Mouse (Mus musculus) lung, adult 2 months (tissue): Measurements from ENCODE around the gene Mtx2. TPM values are rescaled to one million over a fixed set of nuclear protein-coding genes. Genes with fewer than 3 reads are reported as not detected.

Experiments
- DNase-seq: peaks from one replicate; pipeline ENCODE4 v3.0.0; 2022
- H3K4me1 ChIP-seq: fragments of 200-500 bp; 2 replicates; pipeline ENCODE4 v1.6.1; 2011; ENCODE audit warnings: low read length; ENCODE audit not compliant: control insufficient read depth, insufficient read depth
- H3K4me3 ChIP-seq: fragments of 200-500 bp; replicated peaks from 2 replicates; pipeline ENCODE3; 2011; ENCODE audit warnings: low read depth, mild to moderate bottlenecking, control low read depth, low read length; ENCODE audit errors: extremely low read depth
- CTCF ChIP-seq: fragments of 200-500 bp; IDR thresholded peaks from 2 replicates; pipeline ENCODE4 v1.5.1; 2011; ENCODE audit warnings: mild to moderate bottlenecking, low read length, control low read depth; ENCODE audit not compliant: insufficient read depth
- POLR2A ChIP-seq: fragments of 200-500 bp; IDR thresholded peaks from 2 replicates; pipeline ENCODE4 v1.6.1; 2011; ENCODE audit warnings: low read depth, mild to moderate bottlenecking, control low read depth, low read length, borderline replicate concordance; ENCODE audit errors: extremely low read depth
- WGBS: fragments of 180-500 bp; shearing (Covaris S2); methylation state at CpG from one replicate; pipeline ENCODE4 v1.1.7; 2018; 5-methylcytosine and 5-hydroxymethylcytosine counted together
- polyA plus RNA-seq: library from polyadenylated mRNA; depleted of rRNA; stranded (reverse); fragments of >200 nt; gene quantifications from 2 replicates; pipeline ENCODE4 v1.2.3, GENCODE M21; 2012; rRNA removed

Gene Mtx2
- polyA plus RNA-seq: 31.3 and 37.6 TPM in 2 replicates

DNA sequence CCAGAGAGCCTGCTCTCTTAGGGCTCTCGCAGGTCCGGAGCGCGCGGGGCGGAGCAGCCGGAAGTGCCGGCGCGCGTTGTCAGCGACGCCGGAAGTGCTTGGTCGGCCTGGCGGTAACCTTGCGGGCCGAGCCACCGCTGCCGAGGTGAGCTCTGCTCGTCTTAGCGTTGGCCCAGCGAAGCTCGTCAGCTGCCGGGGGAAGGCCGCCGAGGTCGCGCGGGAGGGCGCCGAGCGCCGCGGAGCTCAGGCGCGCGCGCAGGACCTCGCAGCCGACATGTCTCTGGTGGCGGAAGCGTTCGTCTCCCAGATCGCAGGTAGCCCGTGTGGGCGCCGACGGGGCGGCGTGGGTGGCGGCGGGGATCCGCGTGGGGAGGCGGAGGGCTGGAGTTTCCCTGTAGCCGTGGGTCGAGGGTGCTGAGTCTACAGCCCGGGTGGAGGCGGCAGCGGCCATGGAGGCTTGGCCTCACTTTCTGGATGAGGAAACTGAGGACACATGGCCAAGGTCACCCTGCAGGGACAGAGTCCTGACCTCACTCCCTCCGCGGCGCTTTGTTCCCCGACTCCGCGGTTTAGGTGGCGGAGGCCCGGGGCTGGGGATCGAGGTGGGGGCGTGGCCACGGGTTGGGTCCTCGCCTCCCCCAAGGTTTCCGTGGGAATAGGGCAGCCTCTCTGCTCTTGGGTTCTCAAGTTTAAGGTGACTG is at the start of gene Mtx2:
Mtx2 (plus strand) TSS at position 74 of the 701 bp plus-strand sequence.
- H3K4me1 ChIP-seq: no peaks in the 10 kb centered on the region; the same call in 1 of the 2 replicates
- H3K4me3 ChIP-seq: peak within 1 kb of the TSS; percentile 75
- TF ChIP-seq POLR2A (peak; percentile 52; the same call in 1 of the 2 replicates), CTCF (no peak)
- peak; percentile 75 for DNase-seq
- WGBS: under 1% methylated on average over 74 of the region's 74 CpGs

DNA sequence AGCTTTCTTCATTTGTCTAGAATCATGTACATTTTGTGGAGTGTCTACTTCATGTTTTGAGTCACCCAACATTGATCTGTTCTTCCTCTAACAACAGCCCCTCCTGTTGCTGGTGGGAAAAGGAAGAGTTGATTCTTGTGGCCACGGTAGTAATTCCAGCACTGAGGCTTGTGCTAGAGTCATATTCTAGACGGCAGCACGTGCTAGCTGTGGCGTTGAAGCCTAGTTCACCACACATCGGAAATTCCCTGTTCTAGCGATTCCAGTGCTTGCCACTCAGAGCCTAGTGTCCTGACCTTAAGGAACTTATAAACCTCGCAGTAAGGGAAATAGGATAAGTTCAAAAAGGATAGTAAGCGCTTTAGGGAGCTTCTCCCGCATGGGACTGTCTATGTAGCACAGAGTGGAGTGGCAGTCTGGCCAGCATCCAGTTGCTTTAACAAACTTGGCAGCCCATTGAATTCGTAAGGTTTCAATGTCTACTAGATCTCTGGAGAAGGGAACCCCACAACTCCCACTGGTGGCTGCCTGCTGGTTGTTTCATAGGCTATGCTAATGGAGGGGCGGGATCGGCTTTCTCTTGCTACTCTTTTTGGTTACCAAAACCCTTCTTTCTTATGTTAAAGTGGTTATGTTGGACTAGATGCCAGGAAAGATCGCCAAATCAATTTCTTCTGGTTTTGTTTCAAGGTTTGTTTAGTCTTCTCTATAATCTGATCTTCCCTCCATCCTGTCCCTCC is 47.9 kb upstream of the Mtx2 start:
- TF ChIP-seq POLR2A: no peak
- 68% methylated on average over 13 of the region's 13 CpGs for WGBS
- no peaks in the 10 kb centered on the region for H3K4me1 ChIP-seq
- no peak for DNase-seq
- no peak overlapping the region for H3K4me3 ChIP-seq

- TF ChIP-seq CTCF (no peak), POLR2A (no peak)
- 82% methylated on average over 5 of the region's 5 CpGs for WGBS
- DNase-seq: no peak
- Histone ChIP-seq H3K4me3 (no peak overlapping the region), H3K4me1 (no peaks in the 10 kb centered on the region)
Observed at GRCm38 (mm10) chr2:74781386-74781785, 44.2 kb upstream of the Mtx2 start.

DNA sequence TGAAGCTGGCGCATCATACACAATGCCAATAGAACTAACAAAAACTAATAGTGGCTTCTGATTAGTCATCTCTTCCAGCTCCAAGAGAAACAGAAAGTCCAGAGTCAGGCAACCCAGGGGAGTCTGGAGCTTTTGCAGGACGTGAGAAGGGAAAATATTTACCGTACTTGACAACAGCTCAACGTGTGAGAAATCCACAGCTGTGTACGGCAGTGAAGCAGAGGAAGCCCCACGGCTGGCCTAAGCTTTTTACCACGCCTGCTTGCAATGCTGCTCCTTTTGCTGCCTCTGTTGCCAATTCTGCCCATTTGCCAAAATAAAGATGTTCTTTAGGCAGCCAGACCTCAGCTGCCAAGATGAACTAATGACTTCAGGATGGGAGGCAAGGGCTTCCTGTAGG is 30.1 kb upstream of the Mtx2 start:
- WGBS: 32% methylated on average over 7 of the region's 7 CpGs
- Histone ChIP-seq H3K4me3 (no peak overlapping the region), H3K4me1 (no peaks in the 10 kb centered on the region)
- TF ChIP-seq CTCF: no peak
- TF ChIP-seq POLR2A: no peak
- DNase-seq: no peak

DNA sequence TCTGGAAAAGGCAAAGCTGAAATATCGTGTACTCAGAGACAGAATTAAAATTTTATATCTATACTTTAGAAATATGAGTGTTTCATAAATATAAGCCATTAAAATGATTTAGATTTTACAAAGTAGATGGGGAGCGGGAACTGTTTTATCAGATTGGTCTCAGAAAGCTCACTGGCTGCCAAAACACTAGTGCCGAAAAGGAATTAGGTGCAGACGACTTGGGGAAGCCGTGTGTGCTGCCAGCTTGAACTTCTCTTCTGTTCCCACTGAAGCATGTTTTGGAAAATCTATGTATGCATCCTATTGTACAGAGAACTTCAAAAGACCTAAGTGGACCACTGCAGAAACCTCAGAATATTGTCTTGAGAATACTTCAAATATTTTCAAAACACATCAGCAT is 17.2 kb upstream of the Mtx2 start:
- H3K4me3 ChIP-seq: no peak overlapping the region
- TF ChIP-seq POLR2A: no peak
- no peak for TF ChIP-seq CTCF
- DNase-seq: no peak
- no peaks in the 10 kb centered on the region for H3K4me1 ChIP-seq
- 59% methylated on average over 5 of the region's 5 CpGs for WGBS

DNA sequence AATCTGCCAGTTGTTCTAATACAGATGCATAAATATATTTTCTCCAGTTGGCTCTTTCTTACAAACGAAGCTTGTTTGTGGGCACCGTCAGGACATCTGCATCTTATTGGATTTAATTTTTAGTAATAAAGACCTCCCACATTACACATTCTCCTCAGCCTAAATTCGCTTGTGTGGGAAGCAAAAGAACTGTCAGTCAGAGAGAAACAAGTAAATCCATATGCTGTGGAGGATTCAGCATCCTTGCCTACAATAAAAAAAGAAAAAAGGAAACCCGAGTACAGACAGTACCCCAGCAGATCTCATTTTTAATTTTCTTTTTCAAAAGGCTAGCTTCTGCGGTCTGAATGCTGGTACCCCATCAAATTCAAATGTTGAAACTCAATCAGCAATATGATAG is 2.9 kb upstream of the Mtx2 start:
- TF ChIP-seq POLR2A: no peak
- TF ChIP-seq CTCF: no peak
- 80% methylated on average over 5 of the region's 5 CpGs for WGBS
- Histone ChIP-seq H3K4me1 (no peaks in the 10 kb centered on the region; the same call in 1 of the 2 replicates), H3K4me3 (no peak overlapping the region)
- DNase-seq: no peak

DNA sequence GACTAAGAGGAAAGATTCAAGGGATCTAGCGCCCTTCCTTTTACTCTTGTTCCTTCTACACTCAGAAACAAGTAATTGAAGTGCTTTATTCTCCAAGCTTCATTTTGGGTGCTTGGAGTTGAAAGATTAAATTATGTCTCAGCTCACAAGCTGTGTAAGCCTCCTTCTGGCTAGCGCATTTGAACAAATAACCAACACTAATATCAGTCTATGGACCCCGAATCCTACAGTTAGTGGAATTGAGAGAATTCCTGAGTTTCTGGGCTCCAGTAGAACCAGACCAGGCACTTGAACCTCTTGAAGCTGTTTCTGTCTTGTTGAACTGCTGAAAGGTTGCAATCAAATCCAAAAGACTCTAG is 253 bp upstream of the Mtx2 start:
- no peaks in the 10 kb centered on the region; the same call in 1 of the 2 replicates for H3K4me1 ChIP-seq
- WGBS: 62% methylated on average over 3 of the region's 3 CpGs
- peak overlapping the region; percentile 75 for H3K4me3 ChIP-seq
- DNase-seq: no peak
- no peak for TF ChIP-seq CTCF
- no peak for TF ChIP-seq POLR2A

- TF ChIP-seq CTCF (no peak), POLR2A (no peak)
- 83% methylated on average over 5 of the region's 5 CpGs for WGBS
- H3K4me3 ChIP-seq: no peak overlapping the region
Observed at GRCm38 (mm10) chr2:74846992-74847391, 21.4 kb downstream of the Mtx2 start.

DNA sequence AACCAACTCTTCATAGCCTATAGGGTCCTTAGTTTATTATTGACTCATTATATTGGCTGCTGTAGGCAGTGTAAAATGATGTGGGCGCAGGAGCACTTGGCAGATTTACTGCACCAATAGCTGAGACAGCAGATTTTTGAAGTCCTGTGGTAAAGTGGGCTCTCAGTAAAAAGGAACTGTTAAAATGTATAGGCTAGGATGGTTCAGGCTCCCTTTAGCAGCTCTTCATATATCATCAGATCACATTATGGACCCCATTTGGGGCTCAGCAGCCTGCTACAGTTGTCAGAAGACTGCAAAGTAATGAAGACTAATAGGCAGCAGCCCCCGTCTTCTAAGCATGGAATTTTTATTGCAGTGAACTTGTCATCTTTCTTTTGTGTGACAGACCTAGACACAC is 21.9 kb downstream of the Mtx2 start:
- no peak for TF ChIP-seq CTCF
- TF ChIP-seq POLR2A: no peak
- Histone ChIP-seq H3K4me1 (peaks cover 2% of the 10 kb centered on the region; the same call in 1 of the 2 replicates), H3K4me3 (no peak overlapping the region)
- 88% methylated on average over 2 of the region's 2 CpGs for WGBS
- no peak for DNase-seq

More at GRCm38 (mm10) chr2:74846992-74847391, 21.4 kb downstream of the Mtx2 start:
- peaks cover 2% of the 10 kb centered on the region; the same call in 1 of the 2 replicates for H3K4me1 ChIP-seq
- DNase-seq: no peak

DNA sequence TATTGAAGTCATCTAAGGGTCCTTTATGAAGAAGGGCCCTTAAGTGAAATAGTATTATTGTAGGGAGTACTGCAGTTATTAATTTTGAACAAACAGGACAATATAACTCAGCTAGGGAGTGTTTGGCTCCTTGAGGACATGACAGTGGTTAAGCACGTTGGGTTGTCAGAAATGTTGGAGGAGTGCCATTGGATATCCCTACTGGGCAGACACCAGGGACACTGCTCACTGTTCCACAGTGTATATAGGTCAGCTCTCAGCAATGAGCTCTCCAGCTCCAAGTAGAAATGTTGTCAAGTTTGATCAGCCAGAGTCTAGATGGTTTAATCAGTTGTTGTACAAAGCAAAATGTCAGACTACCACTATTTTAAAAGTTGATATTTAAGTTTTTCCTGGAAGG is 24.4 kb downstream of the Mtx2 start:
- 26% methylated on average over 1 of the region's 1 CpGs for WGBS
- DNase-seq: no peak
- Histone ChIP-seq H3K4me3 (no peak overlapping the region), H3K4me1 (no peaks in the 10 kb centered on the region)
- no peak for TF ChIP-seq CTCF
